Mouse (Mus musculus) midbrain, embryonic 15.5 days (tissue): Measurements from ENCODE around the gene Sirt5. TPM values are rescaled to one million over a fixed set of nuclear protein-coding genes. Genes with fewer than 3 reads are reported as not detected.
A peak's percentile ranks its signal among the peaks of the same experiment; 100 is the strongest.

Experiments used
- ATAC-seq: fragments of 200-750 bp; cut with Nextera tagmentation; replicated peaks from 2 replicates; pipeline ENCODE4 v1.8.0; 2017; ENCODE audit warnings: moderate TSS enrichment
- H3K27ac ChIP-seq: fragments of 300-500 bp; sonication (generic); 2 replicates; pipeline ENCODE4 v1.5.1; 2015; ENCODE audit warnings: mild to moderate bottlenecking, inconsistent platforms
- H3K27me3 ChIP-seq: fragments of 300-500 bp; sonication (generic); replicated peaks from 2 replicates; pipeline ENCODE4 v1.6.1; 2015; ENCODE audit warnings: inconsistent platforms
- H3K36me3 ChIP-seq: fragments of 300-500 bp; sonication (generic); replicated peaks from 2 replicates; pipeline ENCODE4 v1.6.1; 2015; ENCODE audit warnings: inconsistent platforms
- H3K4me1 ChIP-seq: fragments of 300-500 bp; sonication (generic); 2 replicates; pipeline ENCODE4 v1.6.1; 2015; ENCODE audit warnings: inconsistent platforms
- H3K4me2 ChIP-seq: fragments of 300-500 bp; sonication (generic); 2 replicates; pipeline ENCODE4 v1.6.1; 2015; ENCODE audit warnings: inconsistent platforms, mild to moderate bottlenecking, moderate library complexity
- H3K4me3 ChIP-seq: fragments of 300-500 bp; sonication (generic); 2 replicates; pipeline ENCODE4 v1.5.1; 2015; ENCODE audit warnings: mild to moderate bottlenecking, inconsistent platforms
- H3K9ac ChIP-seq: fragments of 300-500 bp; sonication (generic); 2 replicates; pipeline ENCODE4 v1.6.1; 2015; ENCODE audit warnings: mild to moderate bottlenecking, inconsistent platforms
- H3K9me3 ChIP-seq: fragments of 300-500 bp; sonication (generic); 2 replicates; pipeline ENCODE4 v1.6.1; 2016; ENCODE audit warnings: inconsistent platforms
- WGBS: fragments of 180-500 bp; shearing (Covaris S2); methylation state at CpG from one replicate; pipeline ENCODE4 v1.1.7; 2015; ENCODE audit warnings: mixed read lengths; 5-methylcytosine and 5-hydroxymethylcytosine counted together
- polyA plus RNA-seq: library from polyadenylated mRNA; unstranded; fragments of >200 nt; fragmentation: Nextera tagmentation; extraction: Ambion mirVana; gene quantifications from 2 replicates; pipeline ENCODE4 v1.2.1, GENCODE M21; 2015

The Sirt5 gene
- polyA plus RNA-seq, 1 experiment from 2014 or later: 39.9 TPM

DNA sequence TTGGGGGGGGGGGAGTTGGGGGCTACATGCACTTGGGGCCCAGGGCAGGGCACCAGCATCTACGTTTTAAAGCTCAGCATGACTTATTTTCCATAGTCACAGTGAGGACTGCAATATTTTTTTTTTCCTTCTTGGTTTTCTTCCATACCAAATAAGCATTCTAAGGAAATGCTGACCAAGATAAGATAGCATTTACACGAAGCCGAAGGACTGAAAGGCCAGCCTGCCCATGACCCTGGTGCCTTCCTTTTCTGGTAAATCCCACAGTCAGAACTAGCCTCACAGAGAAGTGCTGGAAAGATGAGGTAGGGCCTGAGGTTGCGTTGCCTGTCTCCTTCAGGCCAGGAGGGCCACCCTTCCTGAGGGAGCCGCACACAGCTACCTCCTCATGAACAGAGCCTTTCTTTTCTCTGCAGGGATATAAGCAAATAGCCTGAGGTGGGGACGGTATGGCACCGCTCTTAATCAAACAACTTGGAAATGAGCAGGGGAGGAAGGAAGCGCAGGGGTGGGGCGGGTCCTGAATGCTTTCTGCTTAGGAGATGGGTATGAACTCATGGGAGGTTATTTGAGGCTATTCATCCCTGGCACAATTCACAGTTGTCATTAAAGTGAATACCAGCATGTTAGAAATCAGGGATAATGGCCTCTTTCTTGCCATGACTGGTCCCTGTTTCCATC is 14.7 kb upstream of the Sirt5 start:
- H3K4me1 ChIP-seq: no peaks in the 10 kb centered on the region
- H3K27ac ChIP-seq: no peak overlapping the region
- no peaks in the 10 kb centered on the region for H3K27me3 ChIP-seq
- H3K4me3 ChIP-seq: no peak overlapping the region
- 84% methylated on average over 9 of the region's 9 CpGs for WGBS
- no peak overlapping the region for H3K4me2 ChIP-seq
- no peaks in the 10 kb centered on the region for H3K36me3 ChIP-seq
- no peaks in the 10 kb centered on the region for H3K9me3 ChIP-seq
- no peak overlapping the region for H3K9ac ChIP-seq
- no peak for ATAC-seq

DNA sequence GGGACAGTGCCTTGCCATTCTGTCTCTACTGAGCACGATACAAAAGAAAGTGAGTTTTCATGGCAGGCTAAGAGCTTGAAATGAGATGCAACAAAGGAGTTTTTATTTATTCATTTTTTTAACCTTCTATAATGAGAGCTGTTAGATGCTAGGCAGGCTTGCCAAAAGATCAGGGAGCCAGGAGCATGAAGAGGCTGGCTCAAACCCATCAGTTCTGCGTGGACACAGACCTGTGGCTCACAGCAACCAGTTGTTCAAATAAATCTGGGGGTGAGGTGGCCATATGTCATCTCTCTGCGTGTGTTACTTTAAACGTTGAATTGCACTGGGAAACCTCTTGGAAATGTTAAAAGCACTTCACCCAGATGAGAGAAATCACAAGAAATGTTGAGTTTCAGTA is 11.9 kb upstream of the Sirt5 start:
- Histone ChIP-seq H3K27me3 (no peaks in the 10 kb centered on the region), H3K4me2 (no peak overlapping the region), H3K36me3 (no peaks in the 10 kb centered on the region), H3K9me3 (no peaks in the 10 kb centered on the region), H3K9ac (no peak overlapping the region), H3K4me1 (no peaks in the 10 kb centered on the region), H3K27ac (no peak overlapping the region), H3K4me3 (no peak overlapping the region)
- WGBS: 65% methylated on average over 4 of the region's 4 CpGs
- no peak for ATAC-seq

- no peaks in the 10 kb centered on the region for H3K4me1 ChIP-seq
- no peaks in the 10 kb centered on the region for H3K9me3 ChIP-seq
- H3K27me3 ChIP-seq: no peaks in the 10 kb centered on the region
- ATAC-seq: no peak
- WGBS: 83% methylated on average over 12 of the region's 12 CpGs
- no peak overlapping the region for H3K27ac ChIP-seq
- H3K4me3 ChIP-seq: no peak overlapping the region
- H3K4me2 ChIP-seq: no peak overlapping the region
- no peak overlapping the region for H3K9ac ChIP-seq
- H3K36me3 ChIP-seq: no peaks in the 10 kb centered on the region
Observed at GRCm38 (mm10) chr13:43354362-43354761, 10.9 kb upstream of the Sirt5 start.

GRCm38 (mm10) chr13:43356346-43357125 is 8.8 kb upstream of the Sirt5 start:
- Histone ChIP-seq H3K27me3 (no peaks in the 10 kb centered on the region), H3K36me3 (no peaks in the 10 kb centered on the region), H3K4me3 (no peak overlapping the region), H3K9ac (no peak overlapping the region), H3K9me3 (no peaks in the 10 kb centered on the region), H3K27ac (no peak overlapping the region), H3K4me2 (no peak overlapping the region), H3K4me1 (no peaks in the 10 kb centered on the region)
- WGBS: 90% methylated on average over 14 of the region's 14 CpGs
- no peak for ATAC-seq

DNA sequence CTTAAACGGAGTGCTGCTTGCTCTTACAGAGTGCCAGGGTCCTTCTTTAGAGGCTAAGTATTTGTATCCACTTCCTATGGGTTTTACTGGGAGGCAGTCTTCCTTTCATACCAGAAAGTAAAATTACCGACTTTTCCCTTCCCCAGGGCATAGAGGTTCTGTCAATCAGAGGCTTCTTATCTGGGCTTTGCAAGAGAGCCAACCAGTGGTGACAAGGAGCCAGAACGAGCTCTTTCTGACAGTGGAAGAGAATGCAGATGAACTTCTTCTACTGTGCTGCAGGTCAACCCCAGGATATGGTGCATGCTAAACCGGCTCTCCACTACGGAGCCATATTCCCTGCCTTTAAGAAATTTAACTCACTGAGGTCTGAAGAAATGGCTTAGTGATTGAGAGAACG is 4.8 kb upstream of the Sirt5 start:
- H3K27ac ChIP-seq: no peak overlapping the region
- no peaks in the 10 kb centered on the region for H3K36me3 ChIP-seq
- H3K9ac ChIP-seq: no peak overlapping the region
- no peak overlapping the region for H3K4me3 ChIP-seq
- no peaks in the 10 kb centered on the region for H3K27me3 ChIP-seq
- 61% methylated on average over 6 of the region's 6 CpGs for WGBS
- ATAC-seq: no peak
- no peaks in the 10 kb centered on the region for H3K9me3 ChIP-seq
- peaks cover 5% of the 10 kb centered on the region; the same call in 1 of the 2 replicates for H3K4me1 ChIP-seq
- H3K4me2 ChIP-seq: no peak overlapping the region

- no peak overlapping the region for H3K4me2 ChIP-seq
- WGBS: 68% methylated on average over 9 of the region's 9 CpGs
- H3K9ac ChIP-seq: no peak overlapping the region
- H3K27me3 ChIP-seq: no peaks in the 10 kb centered on the region
- H3K36me3 ChIP-seq: no peaks in the 10 kb centered on the region
- no peaks in the 10 kb centered on the region for H3K9me3 ChIP-seq
- no peak overlapping the region for H3K27ac ChIP-seq
- peaks cover 16% of the 10 kb centered on the region for H3K4me1 ChIP-seq
- no peak overlapping the region for H3K4me3 ChIP-seq
- ATAC-seq: no peak
Observed at GRCm38 (mm10) chr13:43362353-43362752, 2.9 kb upstream of the Sirt5 start.

GRCm38 (mm10) chr13:43365825-43366184 is 509 bp downstream of the Sirt5 start:
- H3K36me3 ChIP-seq: no peaks in the 10 kb centered on the region
- no peaks in the 10 kb centered on the region for H3K27me3 ChIP-seq
- H3K4me1 ChIP-seq: peaks cover 16% of the 10 kb centered on the region
- peak overlapping the region; percentile 81 for H3K4me2 ChIP-seq
- no peaks in the 10 kb centered on the region for H3K9me3 ChIP-seq
- WGBS: 9% methylated on average over 11 of the region's 11 CpGs
- peak overlapping the region; percentile 78 for H3K27ac ChIP-seq
- peak overlapping the region; percentile 71 for H3K9ac ChIP-seq
- peak overlapping the region; percentile 67 for H3K4me3 ChIP-seq
- peak; percentile 68 for ATAC-seq

DNA sequence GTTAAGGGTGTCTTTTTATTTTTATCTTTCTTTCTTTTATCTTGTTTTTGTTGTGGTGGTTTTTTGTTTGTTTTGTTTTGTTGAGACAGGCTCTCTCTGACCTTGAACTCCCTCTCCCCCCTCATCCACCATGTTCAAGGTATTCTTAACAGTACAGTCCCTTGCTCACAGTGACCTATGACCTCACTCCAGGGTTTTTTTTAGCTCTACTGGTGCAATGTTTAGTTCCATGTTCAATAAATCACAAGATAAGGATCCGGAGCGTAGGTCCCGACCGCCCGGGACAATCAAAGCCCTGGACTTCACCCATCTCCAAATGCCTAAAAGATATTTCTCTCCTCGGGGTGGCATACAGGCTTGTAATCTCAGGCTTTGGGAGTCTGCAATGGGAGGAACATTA is 4.8 kb downstream of the Sirt5 start:
- H3K9ac ChIP-seq: no peak overlapping the region
- WGBS: 97% methylated on average over 6 of the region's 6 CpGs
- H3K36me3 ChIP-seq: peaks cover 21% of the 10 kb centered on the region
- ATAC-seq: no peak
- no peaks in the 10 kb centered on the region for H3K27me3 ChIP-seq
- no peak overlapping the region for H3K4me2 ChIP-seq
- no peaks in the 10 kb centered on the region for H3K9me3 ChIP-seq
- peaks cover 12% of the 10 kb centered on the region for H3K4me1 ChIP-seq
- no peak overlapping the region for H3K27ac ChIP-seq
- H3K4me3 ChIP-seq: no peak overlapping the region

DNA sequence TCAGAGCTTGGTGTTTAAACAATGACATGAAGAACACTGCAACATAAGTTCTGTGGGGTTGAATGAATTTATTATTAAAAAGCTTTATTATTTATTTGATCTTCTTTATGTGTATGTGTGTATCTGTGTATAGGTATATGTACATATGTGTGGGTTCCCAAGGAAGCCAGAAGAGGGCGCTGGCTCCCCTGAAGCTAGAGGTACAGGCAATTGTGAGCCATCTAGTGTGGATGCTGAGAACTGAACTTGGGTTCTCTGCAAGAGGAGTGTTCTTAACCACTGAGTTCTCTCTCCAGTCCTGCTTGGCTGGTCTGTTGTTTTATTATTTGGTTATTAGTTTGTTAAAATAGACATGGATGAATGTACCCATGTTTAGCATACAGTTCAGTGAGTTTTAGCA is 7.6 kb downstream of the Sirt5 start:
- Histone ChIP-seq H3K36me3 (peaks cover 30% of the 10 kb centered on the region), H3K9ac (no peak overlapping the region), H3K9me3 (no peaks in the 10 kb centered on the region), H3K4me1 (no peaks in the 10 kb centered on the region), H3K27ac (no peak overlapping the region), H3K4me2 (no peak overlapping the region), H3K27me3 (no peaks in the 10 kb centered on the region), H3K4me3 (no peak overlapping the region)
- ATAC-seq: no peak
- WGBS: 100% methylated on average over 1 of the region's 1 CpGs

DNA sequence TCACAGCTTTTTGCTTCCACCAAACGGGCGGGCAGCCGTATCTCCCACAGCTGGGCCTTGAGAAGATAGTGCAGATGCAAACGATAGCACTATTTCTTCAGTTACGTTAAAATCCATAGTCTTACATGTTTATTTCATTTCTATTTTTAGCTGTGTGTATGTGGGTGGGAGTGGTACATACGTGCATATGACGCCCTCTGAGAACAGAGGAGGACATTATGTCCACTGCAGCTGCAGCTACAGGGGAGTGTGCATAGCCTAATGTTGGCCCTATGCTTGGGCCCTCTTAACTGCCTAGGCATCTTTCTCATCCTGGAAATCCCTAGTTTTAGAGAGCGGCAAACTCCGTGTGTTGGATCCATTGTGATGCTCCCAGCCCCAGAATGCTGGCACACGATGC is 8.9 kb downstream of the Sirt5 start:
- no peak for ATAC-seq
- H3K4me2 ChIP-seq: no peak overlapping the region
- no peak overlapping the region for H3K9ac ChIP-seq
- no peak overlapping the region for H3K4me3 ChIP-seq
- H3K9me3 ChIP-seq: no peaks in the 10 kb centered on the region
- no peaks in the 10 kb centered on the region for H3K27me3 ChIP-seq
- peaks cover 30% of the 10 kb centered on the region for H3K36me3 ChIP-seq
- 86% methylated on average over 10 of the region's 10 CpGs for WGBS
- H3K4me1 ChIP-seq: no peaks in the 10 kb centered on the region
- H3K27ac ChIP-seq: no peak overlapping the region

DNA sequence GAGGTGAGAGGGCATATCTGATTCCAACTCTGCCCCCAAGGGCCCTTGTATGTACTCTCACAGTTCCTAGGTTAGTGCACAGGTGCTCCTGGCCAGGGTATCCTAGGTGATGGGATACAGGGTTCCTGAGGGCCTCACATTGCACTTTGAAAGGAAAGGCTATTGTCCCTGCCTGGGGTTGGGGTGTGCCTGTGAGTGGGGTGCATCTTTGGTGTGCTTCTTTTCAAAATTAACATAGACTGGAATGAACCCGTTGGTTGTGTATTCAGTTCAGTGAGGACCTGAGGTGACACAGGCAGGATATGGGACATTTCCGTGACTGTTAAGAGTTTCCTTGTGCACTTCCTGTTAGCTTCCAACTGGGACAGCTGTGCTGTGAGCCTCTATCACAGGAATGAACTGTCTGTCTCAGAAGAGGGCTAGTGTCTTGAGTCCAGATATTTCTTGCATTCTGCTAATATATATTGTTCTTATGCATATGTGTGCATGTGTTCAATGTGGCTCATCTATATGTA is 9.7 kb downstream of the Sirt5 start:
- no peak overlapping the region for H3K9ac ChIP-seq
- WGBS: 64% methylated on average over 2 of the region's 2 CpGs
- H3K4me3 ChIP-seq: no peak overlapping the region
- no peaks in the 10 kb centered on the region for H3K27me3 ChIP-seq
- H3K4me2 ChIP-seq: no peak overlapping the region
- H3K27ac ChIP-seq: no peak overlapping the region
- no peak for ATAC-seq
- no peaks in the 10 kb centered on the region for H3K9me3 ChIP-seq
- peaks cover 30% of the 10 kb centered on the region for H3K36me3 ChIP-seq
- H3K4me1 ChIP-seq: no peaks in the 10 kb centered on the region

- Histone ChIP-seq H3K4me1 (no peaks in the 10 kb centered on the region), H3K36me3 (0 out of 2 replicates have a peak, but pooled peaks cover 10% of the 10 kb centered on the region), H3K9me3 (no peaks in the 10 kb centered on the region), H3K9ac (no peak overlapping the region), H3K27me3 (no peaks in the 10 kb centered on the region), H3K4me3 (no peak overlapping the region), H3K4me2 (no peak overlapping the region), H3K27ac (no peak overlapping the region)
- ATAC-seq: no peak
- 87% methylated on average over 3 of the region's 3 CpGs for WGBS
Observed at GRCm38 (mm10) chr13:43379989-43380388, 14.7 kb downstream of the Sirt5 start.

DNA sequence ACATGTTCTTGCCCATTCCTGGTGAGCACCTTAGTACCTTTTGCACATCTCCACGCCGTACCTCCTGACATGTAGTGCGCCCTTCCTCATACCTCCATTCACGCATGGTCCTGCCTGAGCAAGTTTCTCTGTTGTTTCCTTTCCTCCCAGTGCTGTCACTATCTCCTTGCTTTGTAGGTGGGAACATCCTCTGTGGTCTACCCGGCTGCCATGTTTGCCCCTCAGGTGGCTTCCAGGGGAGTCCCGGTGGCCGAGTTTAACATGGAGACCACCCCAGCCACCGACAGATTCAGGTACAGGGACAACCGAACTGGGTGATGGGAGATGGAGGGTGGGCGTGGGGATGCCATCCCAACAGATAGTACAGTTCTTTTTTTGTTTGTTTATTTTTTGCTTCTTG is 20.0 kb downstream of the Sirt5 start:
- Histone ChIP-seq H3K27me3 (no peaks in the 10 kb centered on the region), H3K4me2 (no peak overlapping the region), H3K36me3 (no peaks in the 10 kb centered on the region), H3K9ac (no peak overlapping the region), H3K9me3 (no peaks in the 10 kb centered on the region), H3K4me3 (no peak overlapping the region), H3K27ac (no peak overlapping the region), H3K4me1 (no peaks in the 10 kb centered on the region)
- ATAC-seq: no peak
- 96% methylated on average over 10 of the region's 10 CpGs for WGBS
